Mouse (Mus musculus) lung, postnatal 10 days (tissue): ENCODE measurements around the gene BC030867.

ENCODE experiments used
- DNase-seq: peaks from one replicate; pipeline ENCODE4 v3.0.0; 2021

Gene BC030867

GRCm38 (mm10) chr11:102248630-102249230, at the start of gene BC030867:
Gene BC030867, plus strand, starts transcription at chr11:102248882.
- DNase-seq, result peak; percentile 96

GRCm38 (mm10) chr11:102199856-102200255, 48.8 kb upstream of the BC030867 start:
- DNase-seq, result peak; percentile 46

GRCm38 (mm10) chr11:102201408-102201821, 47.3 kb upstream of the BC030867 start:
- no peak for DNase-seq

GRCm38 (mm10) chr11:102206481-102206880, 42.2 kb upstream of the BC030867 start:
- DNase-seq, result no peak

- peak; percentile 83 for DNase-seq
These were observed 40.6 kb upstream of the BC030867 start for GRCm38 (mm10) chr11:102207825-102208777.

- DNase-seq, result no peak
These were observed 39.8 kb upstream of the BC030867 start for GRCm38 (mm10) chr11:102208846-102209245.

GRCm38 (mm10) chr11:102209742-102210141, 38.9 kb upstream of the BC030867 start:
- peak; percentile 71 for DNase-seq

GRCm38 (mm10) chr11:102210185-102210584, 38.5 kb upstream of the BC030867 start:
- no peak for DNase-seq

GRCm38 (mm10) chr11:102211011-102211410, 37.7 kb upstream of the BC030867 start:
- DNase-seq, result peak; percentile 48

GRCm38 (mm10) chr11:102211936-102212341, 36.7 kb upstream of the BC030867 start:
- no peak for DNase-seq

GRCm38 (mm10) chr11:102214430-102215156, 34.1 kb upstream of the BC030867 start:
- peak; percentile 44 for DNase-seq

GRCm38 (mm10) chr11:102215511-102215910, 33.2 kb upstream of the BC030867 start:
- DNase-seq, result no peak

GRCm38 (mm10) chr11:102216056-102216885, 32.4 kb upstream of the BC030867 start:
- peak; percentile 81 for DNase-seq

GRCm38 (mm10) chr11:102216886-102217240, 31.8 kb upstream of the BC030867 start:
- DNase-seq, result no peak

- DNase-seq, result no peak
These were observed 31.3 kb upstream of the BC030867 start for GRCm38 (mm10) chr11:102217396-102217795.

GRCm38 (mm10) chr11:102217876-102218430, 30.7 kb upstream of the BC030867 start:
- DNase-seq, result no peak

GRCm38 (mm10) chr11:102218783-102219182, 29.9 kb upstream of the BC030867 start:
- peak; percentile 98 for DNase-seq

GRCm38 (mm10) chr11:102219247-102219993, 29.3 kb upstream of the BC030867 start:
- no peak for DNase-seq

GRCm38 (mm10) chr11:102219994-102220346, 28.7 kb upstream of the BC030867 start:
- DNase-seq, result no peak

GRCm38 (mm10) chr11:102220451-102220850, 28.2 kb upstream of the BC030867 start:
- no peak for DNase-seq

- no peak for DNase-seq
These were observed 27.3 kb upstream of the BC030867 start for GRCm38 (mm10) chr11:102221243-102221953.
